Mouse (Mus musculus) layer of hippocampus, adult 18-20 months (tissue): Measurements from ENCODE around the gene Klhl33. TPM values are rescaled to one million over a fixed set of nuclear protein-coding genes. Genes with fewer than 3 reads are reported as not detected.
A peak's percentile ranks its signal among the peaks of the same experiment; 100 is the strongest.
"Not testable (repeated sequence)": the region's sequence is repeated elsewhere in the genome, so short reads cannot be mapped to it uniquely, and the experiment has no call there.

Experiments used
- DNase-seq, 2 experiments: peaks; one replicate each; pipeline ENCODE4 v3.0.0; 2022; ENCODE audit warnings: low spot score in 2 of 2
- long read RNA-seq: library from polyadenylated mRNA; stranded (forward); transcript quantifications from one replicate; pipeline ENCODE4 v2.0.0, GENCODE M21; 2021
- total RNA-seq, 2 experiments: library from RNA; stranded (reverse); gene quantifications; 2 replicates each; pipeline ENCODE4 v1.2.3; 2021

Klhl33 gene
- 1 to 10 TPM; 3.7 to 5.9 TPM for total RNA-seq
- long read RNA-seq, partial matches to known transcripts, result 0 of 2 reads
- long read RNA-seq, other reads (novel, unspliced or antisense), result 0 of 2 reads

- peak in 1 of 2 experiments; percentile 21 for DNase-seq
Observed at GRCm38 (mm10) chr14:50897374-50897765, at the start of gene Klhl33. Klhl33 (minus strand) TSS chr14:50897507.

- DNase-seq, result not testable (repeated sequence)
Observed at GRCm38 (mm10) chr14:50945526-50945925, 48.2 kb upstream of the Klhl33 start.

DNA sequence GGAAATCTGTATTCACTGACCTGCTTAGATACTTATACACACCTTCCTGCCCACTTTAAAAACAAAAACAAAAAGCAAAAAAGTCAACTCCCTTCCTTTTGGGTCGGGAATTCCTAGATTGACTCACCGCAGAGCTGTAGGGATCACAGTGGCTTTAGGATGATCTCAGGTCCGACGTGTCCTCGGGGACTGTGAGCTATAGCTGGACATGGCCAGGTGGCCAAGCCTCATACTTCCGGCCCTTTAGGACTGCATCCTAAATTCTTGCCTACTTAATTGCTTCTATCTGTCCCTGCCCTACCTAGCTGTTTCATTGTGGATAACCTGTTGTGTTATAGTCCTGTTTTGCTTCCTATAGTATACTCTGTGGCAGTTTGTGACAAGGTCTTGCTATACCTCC, 47.8 kb upstream of the Klhl33 start:
- not testable (repeated sequence) for DNase-seq

DNA sequence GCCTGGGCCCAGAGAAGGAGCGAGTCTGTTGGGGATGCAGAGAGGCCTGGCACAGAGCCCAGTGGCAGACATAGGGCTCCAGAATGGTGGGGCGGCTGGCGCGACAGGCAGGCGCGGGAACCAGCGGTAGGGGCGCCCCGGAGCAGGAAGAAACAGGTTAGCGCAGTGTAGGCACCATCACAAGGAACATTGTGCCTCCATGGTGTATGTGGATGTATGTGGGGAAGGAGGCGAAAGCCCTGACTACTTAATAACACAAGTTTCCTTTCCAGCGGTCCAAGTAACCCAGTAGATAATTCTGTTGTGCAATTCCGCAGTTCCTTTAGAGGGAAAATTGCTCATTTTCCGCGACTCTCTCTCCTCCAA, 47.3 kb upstream of the Klhl33 start:
- DNase-seq, result not testable (repeated sequence)

- DNase-seq, result peak; percentile 82 to 91
Observed at GRCm38 (mm10) chr14:50943932-50944667, 46.8 kb upstream of the Klhl33 start, which contains the start of gene Gm49342. Gm49342 (plus strand) TSS chr14:50944517.

DNA sequence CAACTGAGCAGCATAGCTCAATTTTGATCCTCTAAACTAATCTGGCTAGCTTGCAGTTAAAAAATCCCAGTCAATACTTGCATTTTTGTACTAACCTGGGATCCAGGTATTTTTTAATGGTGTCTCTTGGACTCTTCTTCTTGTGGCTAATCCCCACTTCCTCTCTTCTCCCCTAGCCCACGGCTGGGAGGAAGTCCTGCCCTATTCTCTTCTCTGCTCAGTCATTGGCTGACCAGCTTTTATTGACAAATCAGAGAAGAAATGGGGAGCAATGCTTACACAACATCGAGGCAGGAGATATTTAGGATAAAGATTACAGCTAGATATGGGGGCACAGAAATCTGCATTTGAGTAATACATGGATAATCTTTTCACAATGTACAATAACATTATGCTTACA, 41.6 kb upstream of the Klhl33 start:
- no peak for DNase-seq

DNA sequence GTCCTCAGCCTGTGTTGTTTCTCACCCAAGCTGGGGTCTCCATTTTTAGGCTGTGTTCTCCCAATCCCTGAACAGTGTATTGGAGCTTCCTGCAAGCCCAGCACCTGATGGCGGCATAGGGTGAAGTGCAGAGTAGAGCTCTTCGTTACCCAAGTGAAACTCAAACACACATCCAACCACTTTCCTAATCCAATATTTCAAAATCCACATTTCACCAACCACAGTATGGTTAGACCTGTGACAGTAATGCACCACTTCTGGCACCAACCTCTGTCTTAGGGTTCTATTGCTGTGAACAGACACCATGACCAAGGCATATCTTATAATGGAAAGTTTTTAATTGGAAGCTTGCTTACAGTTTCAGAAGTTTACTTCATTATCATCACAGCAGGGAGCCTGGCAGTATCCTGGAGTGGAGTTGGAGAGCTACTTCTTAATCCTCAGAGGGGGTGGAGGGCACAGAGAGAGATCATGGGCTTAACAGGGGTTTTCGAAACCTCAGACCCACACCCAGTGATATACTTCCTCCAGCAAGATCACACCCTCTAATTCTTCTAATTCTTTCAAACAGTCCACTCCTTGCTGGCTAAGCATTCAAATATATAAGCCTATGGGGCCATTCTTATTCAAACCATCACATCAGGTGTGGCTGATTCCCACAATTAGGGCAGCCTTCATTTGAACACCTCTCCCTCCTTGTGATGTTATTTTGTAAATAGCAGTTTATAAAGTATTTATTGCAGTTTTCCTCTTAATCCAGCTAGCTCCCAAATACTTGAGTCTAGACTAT, 41.0 kb upstream of the Klhl33 start:
- no peak for DNase-seq

- no peak for DNase-seq
Observed at GRCm38 (mm10) chr14:50936649-50937048, 39.3 kb upstream of the Klhl33 start.

- no peak for DNase-seq
Observed at GRCm38 (mm10) chr14:50931493-50932020, 34.2 kb upstream of the Klhl33 start.

DNA sequence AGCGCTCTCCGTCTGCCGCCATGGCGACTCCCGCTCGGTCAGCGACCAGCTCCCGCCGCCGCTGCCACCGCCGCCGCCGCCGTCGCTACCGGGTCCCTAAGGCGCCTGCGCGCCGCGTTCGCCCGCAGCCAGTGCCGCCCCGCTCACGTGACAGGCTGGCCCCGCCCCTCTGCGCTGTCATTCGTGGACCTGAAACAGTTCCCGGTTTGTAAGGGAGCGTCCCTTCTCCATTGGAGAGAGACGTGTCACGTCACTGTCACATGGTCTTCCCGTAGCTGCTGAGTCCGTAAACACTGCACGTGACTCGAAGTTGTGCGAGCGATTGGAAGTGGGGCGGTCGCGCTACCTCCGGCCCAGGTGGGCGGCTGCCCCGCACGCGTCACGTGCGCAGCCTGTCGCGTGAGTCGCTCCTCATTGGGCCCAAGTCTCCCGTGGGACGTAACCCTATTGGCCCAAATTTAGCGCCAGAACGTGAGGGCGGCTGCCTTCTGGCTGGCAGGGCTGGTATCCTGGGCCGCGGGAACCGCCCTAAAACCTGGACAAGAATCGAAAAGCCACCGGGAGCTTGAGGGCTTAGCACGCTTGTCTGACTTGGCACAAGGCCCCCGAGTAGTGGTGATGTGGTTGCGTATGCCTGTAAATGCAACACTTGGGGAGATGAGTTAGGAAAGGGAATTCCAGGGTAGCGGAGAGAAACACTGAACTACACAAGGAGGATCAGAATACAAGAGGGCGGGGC, 33.6 kb upstream of the Klhl33 start, which contains the start of the genes Pip4p1 and Pnp:
Gene Pip4p1 (minus strand): TSS at position 103 of the 739 bp plus-strand sequence.
Gene Pnp (plus strand): TSS at position 329 of the 739 bp plus-strand sequence.
- peak; percentile 99 for DNase-seq

GRCm38 (mm10) chr14:50930377-50930753, 33.1 kb upstream of the Klhl33 start:
- DNase-seq, result peak in 1 of 2 experiments; percentile 30

- DNase-seq, result peak in 1 of 2 experiments; percentile 17
Observed at GRCm38 (mm10) chr14:50929951-50930350, 32.6 kb upstream of the Klhl33 start.

GRCm38 (mm10) chr14:50927366-50927765, 30.1 kb upstream of the Klhl33 start:
- DNase-seq, result no peak

- no peak for DNase-seq
Observed at GRCm38 (mm10) chr14:50925111-50925920, 28.0 kb upstream of the Klhl33 start.

GRCm38 (mm10) chr14:50924281-50925064, 27.2 kb upstream of the Klhl33 start, which contains the start of the genes Osgep and Apex1:
Osgep (minus strand) TSS chr14:50924893.
Apex1 (plus strand) TSS chr14:50924968.
- peak; percentile 94 to 99 for DNase-seq

DNA sequence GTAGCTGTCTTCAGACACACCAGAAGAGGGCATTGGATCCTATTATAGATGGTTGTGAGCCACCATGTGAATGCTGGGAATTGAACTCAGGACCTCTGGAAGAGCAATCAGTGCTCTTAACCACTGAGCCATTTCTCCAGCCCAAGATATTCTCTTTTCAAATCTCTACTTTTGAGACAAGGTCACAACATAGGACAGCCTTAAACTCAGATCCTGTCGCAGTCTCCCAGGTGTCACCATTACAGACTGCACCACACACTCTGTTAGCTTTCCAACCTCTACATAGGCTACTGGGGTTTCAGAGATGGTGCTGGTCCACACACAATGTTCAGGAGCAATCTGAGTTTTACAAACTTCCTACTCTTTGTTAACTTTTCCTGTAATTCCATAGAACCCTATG, 26.1 kb upstream of the Klhl33 start:
- not testable (repeated sequence) for DNase-seq

GRCm38 (mm10) chr14:50911356-50911755, 14.0 kb upstream of the Klhl33 start:
- DNase-seq, result no peak

- no peak for DNase-seq
Observed at GRCm38 (mm10) chr14:50908126-50908525, 10.8 kb upstream of the Klhl33 start.

GRCm38 (mm10) chr14:50905327-50905726, 8.0 kb upstream of the Klhl33 start:
- DNase-seq, result not testable (repeated sequence)
